Mouse (Mus musculus) frontal cortex, postnatal 10 days (tissue): ENCODE data around the gene Ap2b1.
A peak's percentile ranks its signal among the peaks of the same experiment; 100 is the strongest.

Source experiments
- DNase-seq, 2 experiments: peaks; one replicate each; pipeline ENCODE4 v3.0.0; 2022; ENCODE audit warnings: low spot score in 2 of 2, mixed read lengths in 1 of 2

The Ap2b1 gene

GRCm38 (mm10) chr11:83442596-83443267 lies 143.9 kb downstream of the Ap2b1 start:
- peak in 1 of 2 experiments; percentile 67 for DNase-seq

- no peak for DNase-seq
Observed at GRCm38 (mm10) chr11:83443824-83444223, 145.0 kb downstream of the Ap2b1 start.

GRCm38 (mm10) chr11:83445001-83445400 lies 146.2 kb downstream of the Ap2b1 start:
- DNase-seq = no peak

GRCm38 (mm10) chr11:83447612-83448011 lies 148.8 kb downstream of the Ap2b1 start:
- DNase-seq = no peak

- no peak for DNase-seq
Observed at GRCm38 (mm10) chr11:83448021-83448926, 149.4 kb downstream of the Ap2b1 start.

GRCm38 (mm10) chr11:83448927-83449236 lies 150.1 kb downstream of the Ap2b1 start:
- DNase-seq = no peak

- no peak for DNase-seq
Observed at GRCm38 (mm10) chr11:83449298-83449697, 150.5 kb downstream of the Ap2b1 start.

GRCm38 (mm10) chr11:83450550-83450949 lies 151.7 kb downstream of the Ap2b1 start:
- DNase-seq = no peak

GRCm38 (mm10) chr11:83451281-83451680 lies 152.5 kb downstream of the Ap2b1 start:
- no peak for DNase-seq

GRCm38 (mm10) chr11:83454548-83454947 lies 155.7 kb downstream of the Ap2b1 start:
- no peak for DNase-seq
